ENCODE assay signal across 8 mouse cellular contexts in the genomic region with DNA sequence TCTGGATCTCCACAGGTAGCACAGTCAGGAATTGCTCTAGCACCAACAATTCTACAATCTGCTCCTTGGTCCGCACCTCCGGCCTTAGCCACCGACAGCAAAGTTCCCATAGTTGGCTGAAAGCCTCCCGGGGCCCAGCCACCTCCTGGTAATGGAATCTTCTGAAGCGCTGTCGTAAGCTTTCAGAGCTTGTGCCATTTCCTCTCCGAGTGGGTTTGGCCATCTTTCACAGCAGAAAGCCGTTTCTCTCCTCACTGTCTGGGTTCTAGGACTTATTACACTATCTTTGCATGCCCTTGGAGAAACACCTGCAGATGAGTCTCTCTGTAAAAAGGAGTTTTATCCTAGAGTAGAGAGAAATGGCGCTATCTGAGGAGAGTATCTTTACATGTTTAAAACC. TPM values are rescaled to one million over a fixed set of nuclear protein-coding genes. Genes with fewer than 3 reads are reported as not detected.
A peak's percentile ranks its signal among the peaks of the same experiment; 100 is the strongest.
DNase-seq lines count a peak whose midpoint lies in the region; ATAC-seq and TF ChIP-seq lines count a peak whose summit lies in the region.

No protein-coding gene starts in this region.

- H3K36me3 ChIP-seq in intestine, postnatal 0 days (ENCODE audit: control insufficient read depth, insufficient read depth): peaks cover 29% of the 10 kb centered on the region
- H3K36me3 ChIP-seq in lung, embryonic 14.5 days (ENCODE audit: insufficient read depth): peaks cover 23% of the 10 kb centered on the region

- no peaks in the 10 kb centered on the region for H3K9me3 ChIP-seq in intestine, postnatal 0 days (ENCODE audit: control insufficient read depth)
- H3K9me3 ChIP-seq in lung, embryonic 14.5 days (ENCODE audit: low read depth, low read length): no peaks in the 10 kb centered on the region

- WGBS in intestine, postnatal 0 days: 3% methylated on average over 9 of the region's 9 CpGs
- 1% methylated on average over 9 of the region's 9 CpGs for WGBS in lung, embryonic 14.5 days

- H3K27me3 ChIP-seq in intestine, postnatal 0 days (replicated peaks; ENCODE audit: control insufficient read depth, insufficient read depth, low read length): no peaks in the 10 kb centered on the region
- H3K27me3 ChIP-seq in lung, embryonic 14.5 days (ENCODE audit: insufficient read depth, low read length): no peaks in the 10 kb centered on the region

- peak; percentile 16 for DNase-seq in ovary, postnatal 14 days (ENCODE audit: low spot score)
- DNase-seq in ovary, adult 18-20 months (ENCODE audit: low spot score): no peak
- DNase-seq in c-Kit-positive CD71-positive TER-119-negative erythroid progenitor cells, embryonic 14.5 days (ENCODE audit: low read depth): peak; percentile 17
- peak; percentile 20 for DNase-seq in gastrocnemius, postnatal 10 days
- DNase-seq in lung, embryonic 14.5 days: peak; percentile 51
- DNase-seq in retina, adult 2 months (ENCODE audit: low read depth, low spot score): peak; percentile 11
- no peak for DNase-seq in layer of hippocampus, adult 11-12 months (ENCODE audit: low spot score)

- peak overlapping the region; percentile 83 for H3K4me3 ChIP-seq in intestine, postnatal 0 days (ENCODE audit: low read depth, low read length)
- H3K4me3 ChIP-seq in lung, embryonic 14.5 days (ENCODE audit: low read depth, low read length): peak overlapping the region; percentile 82

- peak overlapping the region; percentile 81 for H3K4me2 ChIP-seq in intestine, postnatal 0 days (replicated peaks; ENCODE audit: low read depth)
- peak overlapping the region; percentile 75 for H3K4me2 ChIP-seq in lung, embryonic 14.5 days

- peaks cover 6% of the 10 kb centered on the region for H3K4me1 ChIP-seq in intestine, postnatal 0 days (replicated peaks; ENCODE audit: control insufficient read depth, insufficient read depth, low read length)
- peaks cover 7% of the 10 kb centered on the region for H3K4me1 ChIP-seq in lung, embryonic 14.5 days (ENCODE audit: insufficient read depth)

- ATAC-seq in intestine, postnatal 0 days: no peak
- no peak for ATAC-seq in lung, embryonic 14.5 days (ENCODE audit: insufficient read depth)

- TF ChIP-seq CTCF in intestine, postnatal 0 days (IDR thresholded peaks at IDR 0.05; ENCODE audit: low read depth): no peak
- TF ChIP-seq CTCF in lung, embryonic 14.5 days (IDR thresholded peaks at IDR 0.05; ENCODE audit: low read depth): no peak

- H3K27ac ChIP-seq in intestine, postnatal 0 days (ENCODE audit: low read depth, low read length): peak overlapping the region; percentile 90
- H3K27ac ChIP-seq in lung, embryonic 14.5 days (ENCODE audit: low read depth): no peak overlapping the region

- H3K9ac ChIP-seq in intestine, postnatal 0 days (ENCODE audit: low read depth, low read length): peak overlapping the region; percentile 90
- H3K9ac ChIP-seq in lung, embryonic 14.5 days: peak overlapping the region; percentile 83

RNA-seq across cellular contexts. Expression of gene Tubgcp4, which starts 0.6 kb away (rescaled TPM):
- 10 to 100 TPM; 10.5 to 16.2 TPM for total RNA-seq in gastrocnemius, postnatal 10 days (2021)
- 12.3 and 14.4 TPM in 2 replicates for polyA plus RNA-seq in intestine, postnatal 0 days (2015; fragmentation: Nextera tagmentation; extraction: Ambion mirVana)
- 51.9 and 58.0 TPM in 2 replicates for polyA plus RNA-seq in lung, embryonic 14.5 days (2014; fragmentation: Nextera tagmentation; extraction: Ambion mirVana)

RNA-seq across cellular contexts. Expression of gene Zscan29, which starts 1.0 kb away (rescaled TPM):
- 1 to 10 TPM; 4.2 to 5.2 TPM for total RNA-seq in gastrocnemius, postnatal 10 days (2021)
- polyA plus RNA-seq in intestine, postnatal 0 days (2015; fragmentation: Nextera tagmentation; extraction: Ambion mirVana): 6.0 and 7.1 TPM in 2 replicates
- polyA plus RNA-seq in lung, embryonic 14.5 days (2014; fragmentation: Nextera tagmentation; extraction: Ambion mirVana): 9.7 and 10.8 TPM in 2 replicates

RNA-seq across cellular contexts. Expression of gene Lcmt2, which starts 29.4 kb away (rescaled TPM):
- total RNA-seq in gastrocnemius, postnatal 10 days (2021): 1 to 10 TPM; 4.0 to 5.3 TPM
- 14.3 and 14.8 TPM in 2 replicates for polyA plus RNA-seq in intestine, postnatal 0 days (2015; fragmentation: Nextera tagmentation; extraction: Ambion mirVana)
- 21.6 and 21.8 TPM in 2 replicates for polyA plus RNA-seq in lung, embryonic 14.5 days (2014; fragmentation: Nextera tagmentation; extraction: Ambion mirVana)

RNA-seq across cellular contexts. Expression of gene Adal, which starts 29.7 kb away (rescaled TPM):
- 10 to 100 TPM; 11.7 to 14.0 TPM for total RNA-seq in gastrocnemius, postnatal 10 days (2021)
- polyA plus RNA-seq in intestine, postnatal 0 days (2015; fragmentation: Nextera tagmentation; extraction: Ambion mirVana): 7.1 and 8.2 TPM in 2 replicates
- polyA plus RNA-seq in lung, embryonic 14.5 days (2014; fragmentation: Nextera tagmentation; extraction: Ambion mirVana): 18.8 and 21.4 TPM in 2 replicates

Comparison
In these comparisons a context has a peak if more than half of its experiments do, and no peak if none do; other contexts are left out.
1. DNase-seq: peak in ovary, postnatal 14 days (single experiment), c-Kit-positive CD71-positive TER-119-negative erythroid progenitor cells, embryonic 14.5 days (single experiment), gastrocnemius, postnatal 10 days (single experiment), lung, embryonic 14.5 days (single experiment) and retina, adult 2 months (single experiment); none in ovary, adult 18-20 months (single experiment) and layer of hippocampus, adult 11-12 months (single experiment).